Mouse (Mus musculus): ENCODE measurements at regions not wholly inside any gene's neighbourhood (a gene's known extent, or its start where the extent isn't known, plus 50 kb on each side); places are given as distances from the start of the nearest gene placed in this dataset.
"Not testable (repeated sequence)": the region's sequence is repeated elsewhere in the genome, so short reads cannot be mapped to it uniquely, and the experiment has no call there.

GRCm38 (mm10) chr3:34709553-34709952, 59.3 kb downstream of the Sox2 start:
- DNase-seq (ENCODE audit: low spot score) = no peak

- not testable (repeated sequence) for DNase-seq (ENCODE audit: low spot score)
These were observed 61.9 kb downstream of the Sox2 start for GRCm38 (mm10) chr3:34712137-34712536.

- DNase-seq (ENCODE audit: low spot score) = peak; percentile 5
These were observed 72.3 kb downstream of the Sox2 start for GRCm38 (mm10) chr3:34722506-34722905.

GRCm38 (mm10) chr3:34726955-34727354, 76.8 kb downstream of the Sox2 start:
- DNase-seq (ENCODE audit: low spot score) = no peak

GRCm38 (mm10) chr3:34728282-34728681, 78.1 kb downstream of the Sox2 start:
- no peak for DNase-seq (ENCODE audit: low spot score)

GRCm38 (mm10) chr3:34734966-34735365, 84.8 kb downstream of the Sox2 start:
- no peak for DNase-seq (ENCODE audit: low spot score)

- DNase-seq (ENCODE audit: low spot score) = no peak
These were observed 87.8 kb downstream of the Sox2 start for GRCm38 (mm10) chr3:34738001-34738400.

- no peak for DNase-seq (ENCODE audit: low spot score)
These were observed 88.7 kb downstream of the Sox2 start for GRCm38 (mm10) chr3:34738938-34739337.

- no peak for DNase-seq (ENCODE audit: low spot score)
These were observed 89.5 kb downstream of the Sox2 start for GRCm38 (mm10) chr3:34739693-34740092.

- no peak for DNase-seq (ENCODE audit: low spot score)
These were observed 89.9 kb downstream of the Sox2 start for GRCm38 (mm10) chr3:34740110-34740509.

- DNase-seq (ENCODE audit: low spot score) = no peak
These were observed 95.1 kb downstream of the Sox2 start for GRCm38 (mm10) chr3:34745181-34745736.

GRCm38 (mm10) chr3:34747499-34748093, 97.4 kb downstream of the Sox2 start:
- no peak for DNase-seq (ENCODE audit: low spot score)

GRCm38 (mm10) chr3:34749989-34750388, 99.8 kb downstream of the Sox2 start:
- DNase-seq (ENCODE audit: low spot score) = no peak

GRCm38 (mm10) chr3:34751551-34751950, 101.3 kb downstream of the Sox2 start:
- DNase-seq (ENCODE audit: low spot score) = no peak

- DNase-seq (ENCODE audit: low spot score) = no peak
These were observed 103.4 kb downstream of the Sox2 start for GRCm38 (mm10) chr3:34753557-34753956.

GRCm38 (mm10) chr3:34754781-34755180, 104.6 kb downstream of the Sox2 start:
- DNase-seq (ENCODE audit: low spot score) = no peak

- DNase-seq (ENCODE audit: low spot score) = not testable (repeated sequence)
These were observed 105.1 kb downstream of the Sox2 start for GRCm38 (mm10) chr3:34755282-34755681.

- no peak for DNase-seq (ENCODE audit: low spot score)
These were observed 106.4 kb downstream of the Sox2 start for GRCm38 (mm10) chr3:34756632-34757031.

GRCm38 (mm10) chr3:34757130-34757529, 106.9 kb downstream of the Sox2 start:
- no peak for DNase-seq (ENCODE audit: low spot score)

- DNase-seq (ENCODE audit: low spot score) = no peak
These were observed 107.8 kb downstream of the Sox2 start for GRCm38 (mm10) chr3:34757813-34758510.

GRCm38 (mm10) chr3:34759942-34760640, 109.9 kb downstream of the Sox2 start:
- no peak for DNase-seq (ENCODE audit: low spot score)

- no peak for DNase-seq (ENCODE audit: low spot score)
These were observed 111.1 kb downstream of the Sox2 start for GRCm38 (mm10) chr3:34761162-34761769.
